ENCODE assay signal across 17 mouse cellular contexts in genomic region chrX:42334794-42335193, GRCm38 (mm10).
DNase-seq lines count a peak whose midpoint lies in the region; ATAC-seq and TF ChIP-seq lines count a peak whose summit lies in the region.
"Had no signal": no experiment of that assay in that cellular context is flagged by ENCODE, and none has a peak within 500 bp of the region (broad histone marks: within the 10 kb centered on the region; RNA-seq: fewer than 3 reads in every experiment).

No protein-coding gene starts in this region.

- no peaks in the 10 kb centered on the region for H3K9me3 ChIP-seq in hindbrain, postnatal 0 days (ENCODE audit: low read length)
- no peaks in the 10 kb centered on the region for H3K9me3 ChIP-seq in hindbrain, embryonic 14.5 days (ENCODE audit: control insufficient read depth, low read length)
- H3K9me3 ChIP-seq: heart, embryonic 15.5 days; liver, embryonic 12.5 days had no signal

- 0 out of 2 replicates have a peak, but pooled peaks have one; percentile 3 for TF ChIP-seq CTCF in hindbrain, postnatal 0 days (IDR thresholded peaks at IDR 0.05; ENCODE audit: low read depth)

- no peak overlapping the region for H3K4me2 ChIP-seq in hindbrain, postnatal 0 days (ENCODE audit: low read depth, low read length)
- H3K4me2 ChIP-seq in hindbrain, embryonic 14.5 days (replicated peaks), result no peak overlapping the region
- H3K4me2 ChIP-seq: heart, embryonic 15.5 days; liver, embryonic 12.5 days had no signal

- no peaks in the 10 kb centered on the region for H3K27me3 ChIP-seq in hindbrain, postnatal 0 days (ENCODE audit: insufficient read depth, low read length)
- H3K27me3 ChIP-seq in hindbrain, embryonic 14.5 days (ENCODE audit: control insufficient read depth, insufficient read depth, low read length), result no peaks in the 10 kb centered on the region
- H3K27me3 ChIP-seq: heart, embryonic 15.5 days; liver, embryonic 12.5 days had no signal

- WGBS in hindbrain, postnatal 0 days, result 84% methylated on average over 2 of the region's 2 CpGs
- 78% methylated on average over 2 of the region's 2 CpGs for WGBS in hindbrain, embryonic 14.5 days

- no peaks in the 10 kb centered on the region for H3K36me3 ChIP-seq in hindbrain, postnatal 0 days (ENCODE audit: insufficient read depth, low read length)
- H3K36me3 ChIP-seq in hindbrain, embryonic 14.5 days (replicated peaks; ENCODE audit: control insufficient read depth, insufficient read depth), result no peaks in the 10 kb centered on the region
- H3K36me3 ChIP-seq: heart, embryonic 15.5 days; liver, embryonic 12.5 days had no signal

- no peak overlapping the region for H3K9ac ChIP-seq in hindbrain, postnatal 0 days (replicated peaks; ENCODE audit: low read length)
- H3K9ac ChIP-seq in hindbrain, embryonic 14.5 days, result no peak overlapping the region
- H3K9ac ChIP-seq: forebrain, postnatal 0 days; heart, embryonic 15.5 days; liver, embryonic 12.5 days had no signal

- no peak overlapping the region for H3K27ac ChIP-seq in hindbrain, postnatal 0 days
- no peak overlapping the region for H3K27ac ChIP-seq in hindbrain, embryonic 14.5 days
- H3K27ac ChIP-seq: heart, embryonic 15.5 days; liver, embryonic 12.5 days had no signal

- H3K4me1 ChIP-seq in hindbrain, postnatal 0 days (ENCODE audit: insufficient read depth, low read length), result no peaks in the 10 kb centered on the region
- no peaks in the 10 kb centered on the region for H3K4me1 ChIP-seq in hindbrain, embryonic 14.5 days (replicated peaks; ENCODE audit: control insufficient read depth, insufficient read depth, low read length)
- H3K4me1 ChIP-seq: heart, embryonic 15.5 days; liver, embryonic 12.5 days had no signal

- ATAC-seq in hindbrain, postnatal 0 days, result no peak
- ATAC-seq in hindbrain, embryonic 14.5 days (ENCODE audit: low FRiP score), result no peak
- ATAC-seq: forebrain, postnatal 0 days; liver, embryonic 12.5 days had no signal

- no peak overlapping the region for H3K4me3 ChIP-seq in hindbrain, postnatal 0 days (ENCODE audit: low read length)
- H3K4me3 ChIP-seq in hindbrain, embryonic 14.5 days (replicated peaks; ENCODE audit: low read length), result no peak overlapping the region
- H3K4me3 ChIP-seq: heart, embryonic 15.5 days; liver, embryonic 12.5 days had no signal

- DNase-seq in hindbrain, postnatal 0 days (ENCODE audit: low spot score), result no peak
- DNase-seq in hindbrain, embryonic 14.5 days (ENCODE audit: low spot score), result no peak
- peak; percentile 59 for DNase-seq in CD4-positive, CD25-positive, alpha-beta regulatory T cell, adult 2 months (ENCODE audit: low read depth, low spot score)
- peak; percentile 19 for DNase-seq in ZHBTc4 (ENCODE audit: low read depth, low spot score)
- DNase-seq in thymus, postnatal 14 days, result peak; percentile 49
- DNase-seq in right cerebral cortex, adult 2 months (ENCODE audit: low spot score in 2 of 2), result no peak
- no peak for DNase-seq in adrenal gland, adult (ENCODE audit: inconsistent age in 2 of 2, low spot score in 1 of 2)
- DNase-seq in kidney, postnatal 4 days, result no peak
- DNase-seq: adrenal gland, postnatal 36 days; cerebellum, adult 2 months; forebrain, postnatal 0 days; kidney, adult 9 months; layer of hippocampus, postnatal 36 days; lung, postnatal 10 days; right cerebral cortex, postnatal 25 days had no signal

Comparison
In these comparisons a context has a peak if more than half of its experiments do, and no peak if none do; other contexts are left out.
1. DNase-seq: peak in CD4-positive, CD25-positive, alpha-beta regulatory T cell, adult 2 months (single experiment), ZHBTc4 (single experiment) and thymus, postnatal 14 days (single experiment); none in hindbrain, postnatal 0 days (single experiment), hindbrain, embryonic 14.5 days (single experiment), right cerebral cortex, adult 2 months (0 of 2), adrenal gland, adult (0 of 2) and kidney, postnatal 4 days (0 of 2).